Mouse (Mus musculus): Measurements from ENCODE around the gene Apobec4. TPM values are rescaled to one million over a fixed set of nuclear protein-coding genes. Genes with fewer than 3 reads are reported as not detected.

Gene Apobec4
- polyA plus RNA-seq, 1 experiment from 2014 or later = not detected

- no peak overlapping the region for H3K4me3 ChIP-seq
- H3K4me1 ChIP-seq (replicated peaks) = peaks cover 19% of the 10 kb centered on the region
- peak; percentile 55; the same call in 1 of the 2 replicates for ATAC-seq (replicated peaks; ENCODE audit: insufficient number of reproducible peaks, insufficient read depth, low FRiP score, low read depth)
- H3K36me3 ChIP-seq = no peaks in the 10 kb centered on the region
- no peak overlapping the region for H3K9ac ChIP-seq
- peak overlapping the region; percentile 32; the same call in 1 of the 2 replicates for H3K4me2 ChIP-seq
- no peaks in the 10 kb centered on the region for H3K9me3 ChIP-seq (replicated peaks)
- WGBS = 7% methylated on average over 6 of the region's 6 CpGs
- H3K27ac ChIP-seq = peak overlapping the region; percentile 50
- H3K27me3 ChIP-seq = no peaks in the 10 kb centered on the region
Measured at GRCm38 (mm10) chr1:152790821-152791220, 40.5 kb downstream of the Apobec4 start.

DNA sequence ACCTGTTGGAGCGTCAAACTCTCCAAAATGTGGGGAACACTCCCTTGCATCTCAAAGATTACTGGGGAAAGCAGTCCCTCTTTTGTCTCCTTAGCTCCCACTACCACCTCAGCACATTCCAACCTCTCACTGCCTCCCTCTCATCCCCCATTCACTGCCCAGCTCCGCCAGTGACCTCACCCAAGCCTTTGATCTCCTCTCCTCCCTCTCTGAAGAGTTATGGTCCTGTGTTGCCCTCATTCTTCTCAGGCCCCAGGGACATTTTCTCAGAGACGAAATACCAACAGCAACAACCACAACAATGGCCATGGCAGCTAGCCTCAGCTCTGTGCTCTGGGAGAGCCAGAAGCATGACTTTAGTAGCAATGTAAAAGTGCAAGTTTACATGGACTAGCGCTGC lies 40.9 kb downstream of the Apobec4 start:
- Histone ChIP-seq H3K4me3 (no peak overlapping the region), H3K27ac (peak overlapping the region; percentile 50), H3K9ac (no peak overlapping the region), H3K27me3 (no peaks in the 10 kb centered on the region), H3K9me3 (replicated peaks) (no peaks in the 10 kb centered on the region), H3K36me3 (no peaks in the 10 kb centered on the region), H3K4me1 (replicated peaks) (peaks cover 21% of the 10 kb centered on the region), H3K4me2 (0 out of 2 replicates have a peak overlapping the region, but pooled peaks have one; percentile 32)
- ATAC-seq (replicated peaks; ENCODE audit: insufficient number of reproducible peaks, insufficient read depth, low FRiP score, low read depth) = no peak
- WGBS = 29% methylated on average over 4 of the region's 4 CpGs

DNA sequence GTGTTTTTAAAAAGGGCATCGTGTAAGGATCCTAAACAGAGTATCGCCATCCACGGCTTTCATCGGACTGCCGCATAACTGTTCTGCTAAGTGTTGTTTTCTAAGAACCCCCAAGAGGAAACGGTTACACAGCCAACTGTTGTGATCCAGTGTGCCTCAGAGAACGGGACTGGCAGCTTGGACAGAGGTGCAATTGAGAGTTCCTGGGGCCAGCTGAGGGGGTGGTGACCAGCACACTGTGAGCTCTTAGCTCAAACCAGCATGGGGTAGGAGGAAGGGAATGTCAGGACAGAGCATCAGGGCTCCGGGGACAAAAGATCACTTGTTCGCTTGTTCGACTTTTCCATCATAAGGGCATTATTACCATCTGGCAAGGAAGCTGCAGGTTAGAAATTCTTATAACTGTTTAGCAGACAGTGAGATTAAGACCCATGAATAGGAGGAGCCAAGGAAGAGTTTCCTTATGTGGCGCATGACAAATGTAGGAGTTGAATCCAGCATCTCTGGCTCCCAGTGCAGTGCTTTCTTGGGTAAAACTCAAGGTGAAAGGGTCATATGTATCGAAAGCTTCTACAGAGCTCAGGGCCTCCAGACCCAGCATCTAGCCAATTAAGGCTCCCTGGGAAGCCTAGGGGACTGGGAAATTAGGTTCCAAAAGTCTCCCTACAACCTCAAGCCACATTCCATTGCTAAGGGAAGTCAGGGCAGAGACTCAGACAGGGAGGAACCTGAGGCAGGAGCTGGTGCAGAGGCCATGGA lies 42.6 kb downstream of the Apobec4 start:
- H3K9ac ChIP-seq = no peak overlapping the region
- ATAC-seq (replicated peaks; ENCODE audit: insufficient number of reproducible peaks, insufficient read depth, low FRiP score, low read depth) = no peak
- no peak overlapping the region for H3K4me3 ChIP-seq
- no peak overlapping the region for H3K27ac ChIP-seq
- H3K9me3 ChIP-seq (replicated peaks) = no peaks in the 10 kb centered on the region
- no peaks in the 10 kb centered on the region for H3K27me3 ChIP-seq
- no peak overlapping the region for H3K4me2 ChIP-seq
- no peaks in the 10 kb centered on the region for H3K36me3 ChIP-seq
- H3K4me1 ChIP-seq (replicated peaks) = peaks cover 21% of the 10 kb centered on the region
- WGBS = 61% methylated on average over 12 of the region's 12 CpGs

- H3K27ac ChIP-seq = no peak overlapping the region
- H3K4me1 ChIP-seq (replicated peaks) = peaks cover 21% of the 10 kb centered on the region
- WGBS = 60% methylated on average over 6 of the region's 6 CpGs
Measured at GRCm38 (mm10) chr1:152793495-152794130, 43.3 kb downstream of the Apobec4 start.

GRCm38 (mm10) chr1:152795688-152796255 lies 45.4 kb downstream of the Apobec4 start:
- no peak overlapping the region for H3K4me3 ChIP-seq
- H3K27me3 ChIP-seq = no peaks in the 10 kb centered on the region
- no peak overlapping the region for H3K4me2 ChIP-seq
- no peak overlapping the region for H3K9ac ChIP-seq
- H3K36me3 ChIP-seq = no peaks in the 10 kb centered on the region
- no peak for ATAC-seq (replicated peaks; ENCODE audit: insufficient number of reproducible peaks, insufficient read depth, low FRiP score, low read depth)
- H3K9me3 ChIP-seq (replicated peaks) = no peaks in the 10 kb centered on the region
- 48% methylated on average over 8 of the region's 8 CpGs for WGBS
- peaks cover 25% of the 10 kb centered on the region for H3K4me1 ChIP-seq (replicated peaks)
- no peak overlapping the region for H3K27ac ChIP-seq

More at GRCm38 (mm10) chr1:152793495-152794130, 43.3 kb downstream of the Apobec4 start:
- no peak overlapping the region for H3K4me3 ChIP-seq
- no peak overlapping the region for H3K4me2 ChIP-seq
- H3K36me3 ChIP-seq = no peaks in the 10 kb centered on the region
- H3K9ac ChIP-seq = no peak overlapping the region
- H3K27me3 ChIP-seq = no peaks in the 10 kb centered on the region
- no peaks in the 10 kb centered on the region for H3K9me3 ChIP-seq (replicated peaks)
- no peak for ATAC-seq (replicated peaks; ENCODE audit: insufficient number of reproducible peaks, insufficient read depth, low FRiP score, low read depth)

DNA sequence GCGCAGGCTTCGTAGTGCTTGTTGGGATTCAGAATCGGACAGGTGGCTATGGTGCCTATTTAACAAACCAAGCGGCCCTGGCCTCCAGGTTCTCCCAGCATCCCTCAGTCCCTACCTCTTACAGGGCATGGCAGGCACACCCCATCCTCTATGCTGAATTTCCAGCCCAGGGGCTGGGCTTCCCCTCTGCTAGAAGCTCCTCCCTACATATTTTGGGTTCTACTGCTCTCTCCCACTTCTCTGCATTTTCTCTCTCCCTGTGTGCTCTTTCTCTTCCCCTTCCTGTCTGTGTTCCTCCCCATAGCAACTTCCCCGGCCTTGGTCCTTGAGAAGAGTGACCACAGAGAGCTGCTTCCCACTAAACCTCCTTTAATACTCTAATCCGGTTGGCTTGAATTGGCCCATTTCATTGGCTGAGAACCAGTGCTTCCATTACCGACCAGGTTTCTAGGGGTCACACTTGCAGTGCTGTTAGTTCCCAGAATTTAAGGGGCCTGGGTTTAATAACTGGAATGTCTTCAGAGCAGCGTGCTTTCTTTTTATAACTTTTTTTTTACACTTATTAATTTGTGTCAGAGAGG lies 46.4 kb downstream of the Apobec4 start:
- 81% methylated on average over 8 of the region's 8 CpGs for WGBS
- no peaks in the 10 kb centered on the region for H3K27me3 ChIP-seq
- H3K9ac ChIP-seq = no peak overlapping the region

GRCm38 (mm10) chr1:152798125-152798524 lies 47.8 kb downstream of the Apobec4 start:
- H3K4me3 ChIP-seq = no peak overlapping the region
- H3K9me3 ChIP-seq (replicated peaks) = no peaks in the 10 kb centered on the region
- H3K4me1 ChIP-seq (replicated peaks) = peaks cover 13% of the 10 kb centered on the region
- WGBS = 56% methylated on average over 9 of the region's 9 CpGs
- peak; percentile 32; the same call in 1 of the 2 replicates for ATAC-seq (replicated peaks; ENCODE audit: insufficient number of reproducible peaks, insufficient read depth, low FRiP score, low read depth)
- H3K9ac ChIP-seq = no peak overlapping the region
- H3K4me2 ChIP-seq = no peak overlapping the region
- H3K36me3 ChIP-seq = no peaks in the 10 kb centered on the region
- H3K27me3 ChIP-seq = no peaks in the 10 kb centered on the region
- peak overlapping the region; percentile 45; the same call in 1 of the 2 replicates for H3K27ac ChIP-seq

More for the DNA sequence above, 46.4 kb downstream of the Apobec4 start:
- ATAC-seq (replicated peaks; ENCODE audit: insufficient number of reproducible peaks, insufficient read depth, low FRiP score, low read depth) = no peak
- Histone ChIP-seq H3K36me3 (no peaks in the 10 kb centered on the region), H3K9me3 (replicated peaks) (no peaks in the 10 kb centered on the region), H3K27ac (no peak overlapping the region), H3K4me1 (replicated peaks) (peaks cover 19% of the 10 kb centered on the region), H3K4me2 (no peak overlapping the region), H3K4me3 (no peak overlapping the region)

DNA sequence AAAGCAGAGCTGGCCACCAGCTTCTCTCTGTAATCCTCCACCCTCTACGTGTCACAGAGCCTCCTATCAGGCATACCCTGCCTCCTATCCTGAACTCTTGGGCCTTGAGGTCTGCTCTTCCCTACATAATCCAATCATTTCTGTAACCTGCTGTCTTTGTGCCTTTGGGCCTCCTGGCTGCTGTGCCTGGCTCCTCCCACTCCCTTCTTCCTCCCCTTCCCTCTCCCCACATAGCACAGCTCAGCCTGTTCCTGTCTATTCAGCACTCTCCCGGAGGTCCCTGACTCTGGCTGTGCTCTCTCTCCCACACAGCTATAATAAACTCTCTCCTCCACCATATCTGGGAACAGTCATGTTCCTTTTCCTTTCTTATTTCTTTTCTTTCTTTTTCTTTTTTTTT lies 49.5 kb downstream of the Apobec4 start, which contains the start of gene Ncf2:
Gene Ncf2, plus strand, starts transcription at position 298 of the 400 bp plus-strand sequence.
- H3K4me1 ChIP-seq (replicated peaks) = peaks cover 12% of the 10 kb centered on the region
- H3K27ac ChIP-seq = peak within 1 kb of the TSS; percentile 45
- H3K27me3 ChIP-seq = no peaks in the 10 kb centered on the region
- 12% methylated on average over 2 of the region's 2 CpGs for WGBS
- no peaks in the 10 kb centered on the region for H3K9me3 ChIP-seq (replicated peaks)
- no peak within 1 kb of the TSS for H3K4me3 ChIP-seq
- peak; percentile 90 for ATAC-seq (replicated peaks; ENCODE audit: insufficient number of reproducible peaks, insufficient read depth, low FRiP score, low read depth)
- no peak within 1 kb of the TSS for H3K9ac ChIP-seq
- no peak within 1 kb of the TSS for H3K4me2 ChIP-seq
- H3K36me3 ChIP-seq = no peaks in the 10 kb centered on the region

- Histone ChIP-seq H3K9me3 (replicated peaks) (no peaks in the 10 kb centered on the region), H3K4me3 (no peak overlapping the region), H3K4me2 (no peak overlapping the region), H3K9ac (no peak overlapping the region), H3K27ac (peak overlapping the region; percentile 45; the same call in 1 of the 2 replicates), H3K36me3 (no peaks in the 10 kb centered on the region), H3K4me1 (replicated peaks) (peaks cover 12% of the 10 kb centered on the region), H3K27me3 (no peaks in the 10 kb centered on the region)
- 81% methylated on average over 13 of the region's 13 CpGs for WGBS
- ATAC-seq (replicated peaks; ENCODE audit: insufficient number of reproducible peaks, insufficient read depth, low FRiP score, low read depth) = no peak
Measured at GRCm38 (mm10) chr1:152800633-152801176, 50.4 kb downstream of the Apobec4 start.

GRCm38 (mm10) chr1:152804907-152805306 lies 54.6 kb downstream of the Apobec4 start:
- Histone ChIP-seq H3K4me1 (replicated peaks) (peaks cover 8% of the 10 kb centered on the region), H3K4me2 (no peak overlapping the region), H3K9me3 (replicated peaks) (no peaks in the 10 kb centered on the region), H3K9ac (no peak overlapping the region), H3K4me3 (no peak overlapping the region), H3K27me3 (no peaks in the 10 kb centered on the region), H3K36me3 (no peaks in the 10 kb centered on the region), H3K27ac (no peak overlapping the region)
- WGBS = 66% methylated on average over 6 of the region's 6 CpGs
- ATAC-seq (replicated peaks; ENCODE audit: insufficient number of reproducible peaks, insufficient read depth, low FRiP score, low read depth) = no peak

Data from heart, embryonic 15.5 days (tissue).